Mouse (Mus musculus) E14TG2a.4 (cell line): ENCODE measurements around the gene Gm47289.

Experiments used
- CTCF ChIP-seq: conservative IDR thresholded peaks from 2 replicates; pipeline ENCODE4 v1.5.1; 2014; ENCODE audit warnings: low read length
- POU5F1 ChIP-seq: IDR thresholded peaks from 2 replicates; pipeline ENCODE4 v1.6.1; 2014; ENCODE audit warnings: low read length, borderline replicate concordance

GRCm38 (mm10) chr9:119179292-119179691 is 20.3 kb downstream of the Gm47289 start:
- TF ChIP-seq CTCF (no peak), POU5F1 (no peak)
